Mouse (Mus musculus) myocyte (in vitro differentiated cells): ENCODE measurements around the gene Tk2.

ENCODE experiments used
- CEBPB ChIP-seq: IDR thresholded peaks from 2 replicates; pipeline ENCODE4 v1.6.1; 2011; ENCODE audit warnings: mild to moderate bottlenecking, moderate library complexity; ENCODE audit not compliant: poor library complexity, insufficient read depth, severe bottlenecking
- E2F4 ChIP-seq: IDR thresholded peaks from one replicate; pipeline ENCODE4 v1.6.1; 2011; ENCODE audit warnings: mild to moderate bottlenecking, control low read depth, moderate library complexity; ENCODE audit not compliant: insufficient read depth
- MAX ChIP-seq: IDR thresholded peaks from one replicate; pipeline ENCODE4 v1.6.1; 2011; ENCODE audit warnings: low read depth, mild to moderate bottlenecking, control low read depth
- MYOD1 ChIP-seq, 3 experiments: IDR thresholded peaks; one replicate each; pipeline ENCODE4 v1.6.1; 2011; ENCODE audit warnings: control low read depth in 2 of 3, low read depth in 2 of 3, mild to moderate bottlenecking in 2 of 3, moderate library complexity in 1 of 3; ENCODE audit not compliant: insufficient read length in 2 of 3, control insufficient read depth in 1 of 3
- MYOG ChIP-seq, 3 experiments: IDR thresholded peaks; one replicate each; pipeline ENCODE4 v1.6.1; 2011; ENCODE audit warnings: control low read depth in 2 of 3, low read depth in 2 of 3, mild to moderate bottlenecking in 2 of 3; ENCODE audit not compliant: insufficient read length in 2 of 3, control insufficient read depth in 1 of 3, insufficient read depth in 1 of 3
- POLR2A ChIP-seq: IDR thresholded peaks from one replicate; pipeline ENCODE4 v1.6.1; 2011; ENCODE audit warnings: low read depth, mild to moderate bottlenecking, control low read depth, moderate library complexity; ENCODE audit not compliant: insufficient read length
- POLR2AphosphoS2 ChIP-seq: IDR thresholded peaks from one replicate; pipeline ENCODE4 v1.6.1; 2011; ENCODE audit warnings: low read depth, control low read depth; ENCODE audit not compliant: insufficient read length
- REST ChIP-seq: IDR thresholded peaks from one replicate; pipeline ENCODE4 v1.6.1; 2011; ENCODE audit warnings: mild to moderate bottlenecking, control low read depth, moderate library complexity; ENCODE audit not compliant: insufficient read depth, insufficient read length
- SRF ChIP-seq: IDR thresholded peaks from one replicate; pipeline ENCODE4 v1.6.1; 2011; ENCODE audit warnings: low read depth; ENCODE audit not compliant: control insufficient read depth, insufficient read length
- TCF12 ChIP-seq: IDR thresholded peaks from one replicate; pipeline ENCODE4 v1.6.1; 2011; ENCODE audit warnings: mild to moderate bottlenecking, control low read depth; ENCODE audit not compliant: poor library complexity, insufficient read depth, severe bottlenecking
- TCF3 ChIP-seq: IDR thresholded peaks from one replicate; pipeline ENCODE4 v1.6.1; 2011; ENCODE audit warnings: low read depth, control low read depth; ENCODE audit not compliant: insufficient read length
- USF1 ChIP-seq: IDR thresholded peaks from one replicate; pipeline ENCODE4 v1.6.1; 2011; ENCODE audit warnings: low read depth, mild to moderate bottlenecking, control low read depth, moderate library complexity

- TF ChIP-seq MYOG (IDR thresholded peaks at IDR 0.05; ENCODE audit: control insufficient read depth in 1 of 3, insufficient read depth in 1 of 3, insufficient read length in 2 of 3, low read depth in 2 of 3) (no peak), POLR2A (no peak), TCF12 (no peak), CEBPB (no peak), USF1 (no peak), MYOD1 (IDR thresholded peaks at IDR 0.05; ENCODE audit: control insufficient read depth in 1 of 3, insufficient read length in 2 of 3, low read depth in 2 of 3) (peak in 1 of 3 experiments; percentile 36), MAX (no peak), POLR2AphosphoS2 (no peak), E2F4 (no peak), TCF3 (no peak), REST (no peak), SRF (no peak)
These were observed 56.9 kb downstream of the Tk2 start for GRCm38 (mm10) chr8:104191496-104191895.
